Mouse (Mus musculus): Measurements from ENCODE around the gene Ccnb3. TPM values are rescaled to one million over a fixed set of nuclear protein-coding genes. Genes with fewer than 3 reads are reported as not detected.

Ccnb3 gene
- polyA plus RNA-seq, 1 experiment = not detected

DNA sequence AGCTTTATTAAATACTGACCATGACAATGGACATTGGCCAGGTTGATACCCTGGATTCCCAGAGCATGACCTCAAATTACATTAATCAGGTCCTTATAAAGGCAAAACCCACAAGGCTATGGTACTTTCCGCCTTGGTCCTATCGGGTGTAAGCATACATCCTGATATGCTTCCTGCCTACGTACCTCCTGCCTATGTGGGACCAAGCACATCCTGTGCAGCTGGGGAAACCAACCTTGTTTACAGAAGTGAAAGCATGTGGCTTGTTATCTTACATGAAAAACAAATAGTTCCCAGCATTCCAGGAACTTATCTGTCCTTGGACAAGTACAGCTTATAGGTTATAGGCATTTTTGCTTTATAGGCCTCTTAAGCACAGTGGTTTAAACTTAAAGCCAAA, 72.8 kb downstream of the Ccnb3 start:
- WGBS = 72% methylated on average over 3 of the region's 3 CpGs
- TF ChIP-seq CTCF (IDR thresholded peaks at IDR 0.05; ENCODE audit: insufficient read depth, low read length) = no peak
- no peak for DNase-seq
- H3K4me1 ChIP-seq (ENCODE audit: control insufficient read depth, insufficient read depth, low read length) = no peaks in the 10 kb centered on the region
- H3K4me3 ChIP-seq (replicated peaks; ENCODE audit: extremely low read depth, low read depth, low read length) = no peak overlapping the region

Other genes with a start within 250 kb of the Ccnb3 start
- not detected in 2 replicates for gene Akap4, start 25.9 kb upstream of the Ccnb3 start, polyA plus RNA-seq (2012; rRNA removed)

All from lung, adult 2 months (tissue).